Mouse (Mus musculus) embryo, embryonic 11.5 days (tissue): Measurements from ENCODE around the gene Snx20.

Experiments used
- DNase-seq: peaks from one replicate; pipeline ENCODE4 v3.0.0-alpha.2; 2012; ENCODE audit warnings: low read depth, low spot score

Gene Snx20

DNA sequence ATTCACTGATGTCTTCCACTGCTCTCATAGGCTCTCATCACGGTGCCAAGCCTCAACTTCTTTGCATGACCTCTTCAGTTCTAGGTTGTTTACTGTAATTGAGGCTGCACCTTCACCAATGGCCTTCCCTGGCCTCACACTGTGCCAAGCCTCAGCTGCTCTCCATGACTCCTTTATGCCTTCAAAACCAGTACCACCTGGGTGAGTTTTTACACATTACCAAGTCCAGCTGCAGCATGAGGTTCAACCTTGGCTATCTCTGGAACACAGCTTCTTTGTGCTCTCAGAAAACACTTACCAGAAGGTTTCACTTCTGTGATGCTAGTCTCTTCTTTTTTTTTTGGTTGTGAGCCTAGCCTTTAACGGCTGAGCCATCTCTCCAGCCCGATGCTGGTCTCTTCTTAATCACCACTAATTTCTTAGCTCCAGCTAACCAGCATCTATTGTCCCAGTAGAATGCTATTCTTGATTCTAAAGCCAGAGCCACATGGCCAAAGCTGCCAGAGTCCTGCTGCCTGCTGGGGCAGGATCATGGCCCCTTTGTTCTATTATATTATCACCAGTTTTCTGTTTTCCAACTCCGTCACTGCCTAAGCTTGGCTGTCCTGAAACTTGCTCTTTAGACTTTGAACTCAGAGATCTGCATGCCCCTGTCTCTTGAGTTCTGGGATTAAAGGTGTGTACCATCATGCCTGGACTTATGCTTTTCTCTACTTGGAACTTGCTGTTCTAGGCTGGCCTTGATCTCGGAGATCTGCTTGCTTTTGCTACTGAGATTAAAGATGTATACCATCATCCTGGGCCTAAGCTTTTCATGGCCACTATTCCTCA is 7.0 kb upstream of the Snx20 start:
- DNase-seq = no peak

DNA sequence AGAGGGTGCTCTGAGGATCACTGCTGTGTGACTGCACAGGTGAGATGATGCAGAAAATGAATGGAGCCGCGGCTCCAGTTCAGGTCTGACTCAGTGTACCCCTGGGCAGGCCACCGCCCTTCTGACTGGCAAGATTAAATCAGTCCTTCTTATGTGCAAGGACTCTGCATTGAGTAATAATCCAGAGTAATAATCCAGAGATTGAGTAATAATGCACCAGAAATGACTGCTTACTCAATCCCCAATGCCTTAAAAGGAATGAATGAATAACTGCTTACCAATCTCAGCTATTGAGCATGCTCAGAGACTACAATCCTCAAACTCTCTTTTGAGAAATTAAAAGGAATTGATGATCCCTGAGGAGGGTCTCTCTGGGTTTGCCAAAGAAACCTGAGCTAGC is 3.0 kb upstream of the Snx20 start:
- no peak for DNase-seq

DNA sequence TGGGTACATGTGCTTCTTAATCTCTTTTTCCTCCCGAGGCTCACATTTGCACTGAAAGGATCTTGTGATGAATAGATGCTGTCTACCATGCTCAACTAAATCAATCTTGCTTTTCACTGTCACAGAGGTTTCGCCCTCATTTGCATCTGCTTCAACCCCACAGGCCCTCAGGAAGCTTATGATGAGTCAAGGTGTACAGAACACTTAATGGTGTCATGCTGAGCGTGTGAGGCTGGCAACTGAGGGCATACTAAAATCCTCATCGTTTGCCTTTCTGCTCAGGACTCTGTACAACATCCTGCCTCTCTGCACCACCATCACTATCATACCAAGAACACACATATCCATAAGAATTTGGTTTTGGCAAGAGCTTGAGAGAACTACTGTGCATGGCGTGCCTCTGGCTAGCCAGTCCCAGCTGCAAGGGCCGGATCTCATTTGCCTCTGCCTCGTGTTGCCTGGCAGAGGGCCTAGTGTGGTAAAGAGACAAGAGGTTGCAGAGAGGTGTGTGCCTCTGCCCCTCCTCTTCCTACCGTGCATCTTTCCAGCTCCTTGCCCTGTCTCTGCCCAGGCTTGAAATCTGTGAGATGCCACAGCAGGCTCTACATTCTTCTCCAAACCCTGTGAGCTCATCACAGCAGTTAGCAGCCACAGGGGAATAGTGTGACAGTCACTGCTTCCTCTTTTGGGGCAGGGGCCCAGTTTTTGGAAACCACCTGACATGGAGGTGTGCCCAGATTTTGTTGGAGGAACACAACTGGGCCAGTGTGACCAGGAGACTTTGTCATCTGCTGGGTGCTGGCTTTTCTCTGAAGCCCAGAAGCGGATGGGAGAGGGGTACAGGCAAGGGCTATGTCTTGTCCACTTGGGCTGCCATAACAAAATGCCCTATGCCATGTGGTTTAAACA is 1.4 kb upstream of the Snx20 start:
- no peak for DNase-seq

DNA sequence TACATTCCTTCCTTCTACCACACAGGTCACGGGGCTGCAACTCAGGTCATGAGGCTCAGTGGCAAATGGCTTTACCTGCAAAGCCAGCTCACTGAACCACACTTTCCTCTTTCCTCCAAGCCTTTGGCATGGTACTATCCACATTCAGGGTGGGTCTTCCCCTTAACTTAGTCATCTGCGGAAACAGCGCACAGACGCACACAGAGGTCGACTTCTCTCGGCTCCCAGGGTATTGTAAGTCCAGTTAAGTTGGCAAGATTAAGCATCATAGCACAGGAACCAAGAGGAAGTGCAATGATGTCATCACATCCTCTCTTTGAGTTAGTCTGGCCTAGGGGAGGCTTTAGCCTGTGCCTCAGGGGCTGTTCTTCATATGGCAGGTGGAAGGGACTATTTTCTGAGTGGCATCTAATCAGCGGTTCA is 2.6 kb downstream of the Snx20 start:
- no peak for DNase-seq

DNA sequence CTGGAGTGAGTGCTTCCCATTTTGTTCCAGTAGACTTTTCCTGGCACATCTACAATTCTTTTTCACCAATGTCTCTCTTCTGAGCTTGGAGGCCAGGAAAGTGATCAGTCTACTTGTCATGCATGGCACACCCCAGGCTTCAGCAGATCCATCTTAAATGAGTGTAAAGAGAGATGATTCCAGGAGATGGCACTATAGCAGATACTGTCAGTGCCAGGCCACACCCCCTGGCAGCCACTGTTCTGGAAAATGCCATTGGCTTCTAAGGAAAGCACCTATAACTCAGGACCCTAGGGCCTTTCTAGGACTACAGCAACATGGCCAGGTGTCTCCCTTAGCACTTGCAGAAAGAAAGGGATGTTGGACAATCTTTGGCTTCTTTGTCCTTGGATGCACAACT is 4.8 kb downstream of the Snx20 start:
- DNase-seq = no peak

DNA sequence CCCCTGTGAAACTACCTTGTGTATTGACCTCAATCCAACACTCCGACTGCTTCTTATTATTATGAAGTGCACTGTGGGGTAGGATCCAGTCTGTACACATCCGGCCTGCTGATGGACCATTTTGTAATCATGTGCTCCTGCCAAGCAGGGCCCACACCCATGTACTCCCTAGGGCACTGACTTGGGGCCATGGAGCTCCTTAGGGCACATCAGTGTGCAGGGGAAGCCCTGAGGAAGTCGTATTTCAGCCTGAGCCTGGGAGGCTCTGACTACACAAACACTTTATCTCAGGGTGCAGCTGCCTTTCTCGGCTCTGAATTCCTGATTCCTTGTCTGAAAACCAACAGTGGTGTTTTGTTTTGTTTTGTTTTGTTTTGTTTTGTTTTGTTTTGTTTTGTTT is 5.7 kb downstream of the Snx20 start:
- no peak for DNase-seq

DNA sequence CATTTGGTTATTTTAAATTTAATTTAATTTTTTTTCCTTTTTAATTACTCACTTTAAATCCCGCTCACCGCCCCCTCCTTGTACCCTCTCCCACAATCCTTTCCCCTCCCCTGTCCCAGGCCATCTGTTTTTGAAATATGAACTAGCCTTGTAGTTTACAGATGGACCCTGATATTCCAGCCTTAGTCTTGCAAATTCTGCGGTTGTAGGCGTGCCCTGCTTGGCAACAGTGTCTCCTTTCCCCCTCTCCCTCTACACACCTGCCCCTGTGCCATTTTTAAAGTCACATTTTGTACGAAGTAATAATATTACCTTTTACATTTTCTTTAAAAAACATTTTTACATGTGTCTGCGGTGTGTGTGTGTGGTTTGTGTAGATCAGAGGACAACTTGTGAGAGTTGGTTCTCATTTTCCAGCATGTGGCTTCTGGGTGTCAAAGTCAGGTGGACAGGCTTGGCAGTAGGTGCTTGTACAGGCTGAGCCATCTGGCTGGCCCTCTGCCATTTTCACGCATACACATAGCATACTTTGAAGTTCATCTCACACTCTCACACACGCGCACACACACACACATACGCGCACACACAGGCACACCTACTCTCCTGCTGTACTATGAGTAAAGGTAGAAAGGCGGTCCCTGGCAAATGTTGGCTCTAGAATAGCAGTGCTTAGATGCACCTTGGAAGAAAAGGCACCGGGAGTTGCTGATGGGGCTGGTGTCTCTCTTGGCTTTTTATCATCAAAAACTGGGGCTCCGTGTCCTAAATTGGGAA is 7.7 kb downstream of the Snx20 start:
- DNase-seq = no peak

DNA sequence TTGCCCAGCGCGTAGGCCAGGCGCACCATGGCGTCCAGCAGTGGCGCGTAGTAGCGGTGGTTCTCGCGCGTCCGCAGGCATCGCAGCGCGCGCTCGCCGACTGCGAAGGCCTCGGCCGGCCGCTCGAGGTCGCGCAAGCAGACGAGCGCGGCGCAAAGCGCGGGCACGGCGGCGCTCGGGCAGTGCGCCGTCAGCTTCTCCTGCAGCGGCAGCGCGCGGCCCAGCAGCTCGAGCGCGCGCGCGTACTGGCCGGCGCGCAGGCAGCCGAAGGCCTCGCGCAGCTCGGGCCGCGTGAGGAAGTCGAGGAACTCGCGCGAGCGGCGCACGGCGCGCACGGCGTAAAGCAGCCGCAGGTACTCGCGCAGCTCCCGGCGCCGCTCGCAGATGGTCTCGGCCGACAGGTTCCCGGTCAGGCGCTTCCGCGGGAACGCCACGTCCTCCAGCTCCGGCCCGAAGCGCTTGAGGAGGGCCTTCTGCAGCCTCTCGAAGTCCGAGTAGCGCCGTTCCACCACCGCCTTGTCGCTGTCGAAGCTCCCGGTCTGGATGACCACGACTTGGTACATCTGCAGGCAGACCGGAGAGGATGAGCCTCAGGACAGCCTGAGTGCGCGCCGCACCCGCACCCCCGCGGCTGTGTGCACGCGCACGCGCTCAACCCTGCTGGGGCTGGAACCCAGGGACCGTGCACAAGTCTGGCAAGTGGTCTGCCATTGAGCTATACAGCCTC is 8.5 kb downstream of the Snx20 start:
- DNase-seq = peak; percentile 69

DNA sequence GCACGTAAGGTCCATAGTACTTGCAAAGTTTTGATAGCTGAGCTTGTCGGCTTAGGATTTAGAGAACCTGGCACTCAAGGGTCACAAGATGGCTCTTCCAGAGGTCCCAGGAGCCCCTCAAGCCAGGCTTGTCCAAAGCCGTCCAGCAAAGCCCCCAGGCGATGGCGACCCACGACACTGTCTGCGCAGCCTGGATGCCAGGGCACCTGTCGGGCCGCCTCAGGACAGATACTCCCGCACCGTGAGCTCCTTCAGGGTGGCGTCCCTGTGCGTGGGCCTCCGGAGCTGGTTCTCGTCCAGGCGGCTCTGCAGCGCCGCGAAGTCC is 9.0 kb downstream of the Snx20 start:
- no peak for DNase-seq

DNA sequence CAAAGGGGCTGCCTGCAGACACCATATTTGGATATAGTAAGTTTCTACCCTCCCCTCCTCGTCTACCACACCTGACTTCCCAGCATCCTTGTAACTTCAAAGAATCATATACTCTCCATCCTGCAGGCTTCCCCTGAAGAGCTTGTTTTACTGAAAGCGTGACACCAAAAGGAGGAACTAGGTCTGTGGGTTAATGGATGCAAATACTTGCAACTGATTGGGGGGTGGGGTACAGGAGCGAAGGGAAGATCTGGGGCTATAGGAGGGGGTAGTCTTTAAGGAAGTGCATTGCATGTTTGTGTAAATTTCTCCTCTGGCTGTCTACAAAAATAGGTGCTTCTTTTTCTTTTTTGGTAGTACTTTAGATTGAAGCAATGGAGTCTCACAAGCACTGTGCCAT is 9.5 kb downstream of the Snx20 start:
- DNase-seq = no peak

DNA sequence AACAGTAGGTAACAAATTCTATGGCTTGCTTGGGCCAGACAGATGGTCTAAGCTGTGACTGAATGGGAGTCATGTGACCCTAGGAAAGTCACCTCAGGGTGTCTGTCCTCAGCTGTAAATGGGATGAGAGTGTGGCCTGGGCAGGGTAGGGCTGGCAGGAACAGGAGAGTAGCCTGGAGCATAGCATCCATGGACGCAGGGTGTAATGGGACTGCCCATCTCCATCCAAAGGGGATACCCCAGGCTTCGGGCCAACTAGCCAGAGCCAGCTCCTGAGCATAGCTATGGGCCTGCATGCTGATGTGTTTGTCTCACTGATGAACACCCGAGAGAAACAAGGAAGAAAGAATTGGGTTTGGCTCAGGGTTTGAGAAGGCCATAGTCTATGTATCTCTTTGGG is 11.7 kb downstream of the Snx20 start:
- no peak for DNase-seq

DNA sequence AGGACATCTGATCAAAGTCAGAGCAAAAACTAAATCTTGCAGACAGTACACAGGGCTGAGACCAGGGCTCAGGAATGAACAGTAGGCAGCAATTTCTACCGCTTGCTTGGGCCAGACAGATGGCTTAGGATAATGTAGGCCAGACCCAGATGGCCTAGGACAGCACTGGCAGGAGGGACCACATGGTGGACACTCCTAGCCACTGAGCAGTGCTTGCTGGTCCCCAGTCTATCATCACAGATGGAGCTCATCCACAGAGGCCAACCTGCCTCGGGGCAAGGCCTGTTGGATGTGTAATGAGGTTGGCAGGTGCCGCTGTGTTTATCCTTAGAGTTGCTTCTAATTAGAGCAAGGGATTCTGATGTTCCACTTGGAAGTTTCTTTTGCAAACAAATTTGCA is 12.6 kb downstream of the Snx20 start:
- no peak for DNase-seq

DNA sequence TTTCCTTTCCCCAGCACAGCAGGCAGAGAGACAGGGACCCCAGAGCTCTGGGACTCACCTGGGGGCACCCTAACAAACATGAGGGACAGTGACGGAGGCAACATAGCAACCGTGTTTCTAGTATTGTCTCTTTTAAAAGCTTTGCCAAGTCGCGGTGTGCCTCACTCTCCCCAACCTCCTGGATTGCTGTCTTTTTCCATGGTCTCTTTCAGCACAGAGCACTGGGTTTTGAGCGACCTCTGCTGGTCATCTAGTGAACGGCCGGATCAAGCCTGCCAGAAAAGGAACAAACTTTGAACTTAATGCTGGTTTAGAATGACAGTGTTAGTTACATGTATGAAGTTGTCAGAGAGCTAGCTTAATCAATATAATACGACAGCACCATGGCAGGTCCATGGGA is 14.5 kb downstream of the Snx20 start:
- peak; percentile 49 for DNase-seq

DNA sequence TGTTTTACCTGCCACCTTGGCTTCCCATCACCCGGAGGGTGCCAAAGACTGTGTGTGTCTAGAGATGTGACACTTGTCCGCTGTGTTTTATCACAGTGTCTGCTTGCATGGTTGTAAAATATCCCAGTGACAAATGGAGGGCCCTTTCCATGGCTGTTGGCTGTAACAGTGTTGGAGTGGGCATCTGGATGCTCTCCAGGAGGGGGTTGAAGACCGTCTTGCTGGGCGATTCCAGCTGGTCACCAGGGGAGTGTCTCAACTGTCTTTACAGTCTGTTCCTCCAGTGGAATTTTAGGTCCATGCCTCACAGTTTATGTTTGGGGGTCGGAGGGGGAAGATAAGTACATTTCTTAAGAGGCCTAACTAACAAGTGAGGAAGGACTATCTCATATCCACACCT is 15.0 kb downstream of the Snx20 start:
- DNase-seq = no peak

DNA sequence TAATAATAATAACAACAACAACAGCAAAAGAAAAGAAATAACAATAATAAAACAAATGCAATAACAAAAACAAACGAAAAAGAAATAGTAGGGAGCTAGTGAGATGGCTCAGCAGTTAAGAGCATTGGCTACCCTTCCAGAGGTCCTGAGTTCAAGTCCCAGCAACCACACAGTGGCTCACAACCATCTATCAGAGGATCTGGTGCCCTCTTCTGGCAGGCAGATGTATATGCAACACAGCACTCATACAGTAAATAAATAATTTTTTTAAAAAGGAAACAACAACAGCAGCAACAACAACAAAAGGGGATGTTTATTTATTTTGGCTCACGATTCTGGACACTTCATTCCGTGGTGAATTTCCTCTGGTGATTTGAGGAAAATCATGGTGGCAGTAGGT is 16.4 kb downstream of the Snx20 start:
- no peak for DNase-seq

DNA sequence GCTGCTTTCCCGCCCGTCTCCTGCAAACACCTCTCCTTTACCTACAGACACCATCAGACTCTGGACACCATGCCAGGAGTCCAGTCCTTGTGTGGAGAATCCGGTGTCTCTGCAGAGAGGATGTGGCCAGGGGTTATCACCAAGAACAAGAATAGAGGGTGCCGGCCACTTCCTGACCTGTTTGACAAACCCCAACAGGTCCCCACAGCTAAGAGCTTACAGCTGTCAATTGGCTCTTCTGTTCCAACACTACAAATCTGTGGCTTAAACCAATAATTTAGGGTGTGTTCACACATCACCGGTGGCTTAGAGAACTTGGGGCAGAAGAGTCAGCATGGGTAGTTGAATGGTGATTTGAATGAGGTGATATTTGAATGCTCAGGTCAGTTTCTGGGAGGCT is 17.3 kb downstream of the Snx20 start:
- no peak for DNase-seq

DNA sequence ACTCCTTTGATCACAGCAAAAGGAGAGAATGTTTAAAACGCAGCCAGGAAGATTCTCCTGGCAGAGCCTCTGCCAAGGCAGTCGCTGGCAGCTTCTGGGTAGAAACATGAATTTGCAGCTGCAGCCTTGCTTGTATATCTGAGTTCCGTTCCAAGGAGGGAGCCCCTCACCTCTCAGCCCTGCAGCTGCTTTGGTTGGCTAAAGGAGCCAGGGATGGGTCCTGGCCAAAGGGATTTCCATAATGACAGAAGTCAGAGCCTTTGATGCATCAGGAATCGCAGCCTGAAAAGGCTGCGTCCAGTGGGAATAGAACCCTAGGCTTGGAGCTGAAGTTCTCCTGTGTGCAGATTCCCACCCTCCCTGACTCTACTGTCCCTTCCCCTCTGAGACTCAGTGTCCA is 20.9 kb downstream of the Snx20 start:
- DNase-seq = no peak

DNA sequence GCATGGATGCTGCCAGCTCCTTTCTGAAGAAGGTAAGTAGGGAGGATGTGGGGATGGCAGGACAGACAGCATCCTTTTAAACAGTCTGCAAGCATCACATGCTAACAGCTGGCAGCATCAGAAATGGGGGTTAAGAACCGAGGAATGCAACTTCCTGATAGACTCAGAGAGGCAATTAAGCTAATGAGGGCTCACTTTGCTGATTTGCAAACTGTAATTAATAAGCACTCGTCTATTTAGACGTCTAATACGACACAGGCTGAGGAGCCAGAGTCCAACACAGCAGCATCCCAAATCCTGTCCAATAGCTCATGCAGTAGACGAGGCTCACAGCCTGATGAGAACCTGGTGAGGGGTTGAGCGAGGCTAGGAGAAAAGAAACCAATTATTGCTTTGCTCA is 25.7 kb downstream of the Snx20 start:
- no peak for DNase-seq

DNA sequence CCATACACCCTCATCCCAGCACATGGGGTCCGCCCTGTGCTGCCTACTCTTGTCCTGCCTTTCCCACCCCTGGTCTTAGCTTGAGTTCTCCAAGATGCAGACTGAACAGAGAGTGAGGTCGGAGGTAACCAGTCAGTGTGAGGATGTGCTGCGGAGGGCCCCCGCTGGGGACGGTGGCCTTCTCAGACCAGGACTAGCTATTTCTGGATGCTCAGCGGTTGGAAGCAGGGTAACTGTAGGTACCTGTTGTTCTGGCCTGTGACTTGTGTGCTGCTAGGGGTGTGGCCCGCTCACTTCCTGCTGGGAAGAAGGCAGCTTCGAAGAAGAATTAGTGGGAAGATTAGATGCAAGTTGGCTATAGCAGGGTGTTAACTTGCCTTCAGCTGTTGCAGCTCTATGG is 26.9 kb downstream of the Snx20 start:
- no peak for DNase-seq

DNA sequence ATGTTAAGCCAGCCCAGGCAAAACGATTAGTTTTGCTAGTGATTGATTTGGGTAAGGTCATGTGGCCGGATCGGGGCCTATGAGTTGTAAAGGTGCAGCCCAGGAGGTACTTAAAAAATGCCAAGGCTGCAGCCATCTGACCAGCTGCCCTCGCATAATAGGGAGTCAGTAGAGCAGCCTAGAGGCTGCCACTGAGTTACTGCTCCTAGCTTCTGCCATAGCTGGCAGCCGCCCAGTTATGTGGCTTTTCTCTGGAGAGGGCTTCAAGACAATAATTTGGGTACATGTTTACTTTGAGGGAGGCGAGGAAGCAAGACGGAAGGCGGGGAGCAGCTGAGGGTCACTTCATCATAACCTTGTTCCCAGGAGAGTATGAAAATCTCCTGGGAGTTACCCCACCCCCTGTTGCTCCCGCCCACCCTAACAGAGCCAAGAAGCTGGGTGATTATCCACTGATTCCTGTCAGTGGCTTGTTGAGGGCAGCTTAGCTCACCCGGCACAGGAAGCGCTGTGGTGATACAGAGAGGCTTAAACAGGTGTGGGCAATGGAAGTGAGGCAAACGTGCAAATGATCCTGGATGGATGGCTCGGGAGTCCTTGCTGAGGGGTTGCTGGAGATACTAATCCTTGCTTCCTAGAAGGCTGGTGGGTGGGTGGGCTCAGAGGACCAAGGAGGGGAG is 30.4 kb downstream of the Snx20 start:
- DNase-seq = no peak
